ENCODE assay signal across 29 mouse cellular contexts in genomic region chr14:51203115-51203514, GRCm38 (mm10). TPM values are rescaled to one million over a fixed set of nuclear protein-coding genes. Genes with fewer than 3 reads are reported as not detected.
"Had no signal": no experiment of that assay in that cellular context is flagged by ENCODE, and none has a peak within 500 bp of the region (broad histone marks: within the 10 kb centered on the region; RNA-seq: fewer than 3 reads in every experiment).

Ear14 (plus strand) TSS chr14:51203391.

- H3K27ac ChIP-seq: kidney, postnatal 0 days; limb, embryonic 10.5 days; limb, embryonic 13.5 days; liver, embryonic 12.5 days; liver, embryonic 15.5 days; lung, embryonic 15.5 days; midbrain, embryonic 10.5 days; midbrain, embryonic 13.5 days; neural tube, embryonic 13.5 days; stomach, embryonic 15.5 days had no signal

- DNase-seq: kidney, adult 2 months; kidney, postnatal 36 days; liver; lung, adult 18-20 months; lung, postnatal 10 days; lung, postnatal 36 days; retina, postnatal 1 day; right cerebral cortex, postnatal 25 days; spleen, adult 18-20 months; thymus, adult 2 months; thymus, postnatal 14 days; thymus, postnatal 4 days had no signal

- H3K4me3 ChIP-seq: limb, embryonic 10.5 days; limb, embryonic 13.5 days; liver, embryonic 12.5 days; liver, embryonic 15.5 days; lung, embryonic 15.5 days; megakaryocyte, embryonic 14.5 days; midbrain, embryonic 10.5 days; midbrain, embryonic 13.5 days; myocyte; neural tube, embryonic 13.5 days; stomach, embryonic 15.5 days had no signal

RNA-seq across cellular contexts. Expression of gene Ear14, which starts in this region (rescaled TPM):
- total RNA-seq: layer of hippocampus, postnatal 10 days; left cerebral cortex, adult 18-20 months; left cerebral cortex, postnatal 25 days; monocyte, adult 5-6 weeks; neutrophil, adult 5-6 weeks had no signal
